Mouse (Mus musculus) kidney, adult 8-10 months (tissue): Measurements from ENCODE around the gene Atp6v1g3.

Experiments
- DNase-seq, 2 experiments: peaks; one replicate each; pipeline ENCODE4 v3.0.0; 2022

The Atp6v1g3 gene

DNA sequence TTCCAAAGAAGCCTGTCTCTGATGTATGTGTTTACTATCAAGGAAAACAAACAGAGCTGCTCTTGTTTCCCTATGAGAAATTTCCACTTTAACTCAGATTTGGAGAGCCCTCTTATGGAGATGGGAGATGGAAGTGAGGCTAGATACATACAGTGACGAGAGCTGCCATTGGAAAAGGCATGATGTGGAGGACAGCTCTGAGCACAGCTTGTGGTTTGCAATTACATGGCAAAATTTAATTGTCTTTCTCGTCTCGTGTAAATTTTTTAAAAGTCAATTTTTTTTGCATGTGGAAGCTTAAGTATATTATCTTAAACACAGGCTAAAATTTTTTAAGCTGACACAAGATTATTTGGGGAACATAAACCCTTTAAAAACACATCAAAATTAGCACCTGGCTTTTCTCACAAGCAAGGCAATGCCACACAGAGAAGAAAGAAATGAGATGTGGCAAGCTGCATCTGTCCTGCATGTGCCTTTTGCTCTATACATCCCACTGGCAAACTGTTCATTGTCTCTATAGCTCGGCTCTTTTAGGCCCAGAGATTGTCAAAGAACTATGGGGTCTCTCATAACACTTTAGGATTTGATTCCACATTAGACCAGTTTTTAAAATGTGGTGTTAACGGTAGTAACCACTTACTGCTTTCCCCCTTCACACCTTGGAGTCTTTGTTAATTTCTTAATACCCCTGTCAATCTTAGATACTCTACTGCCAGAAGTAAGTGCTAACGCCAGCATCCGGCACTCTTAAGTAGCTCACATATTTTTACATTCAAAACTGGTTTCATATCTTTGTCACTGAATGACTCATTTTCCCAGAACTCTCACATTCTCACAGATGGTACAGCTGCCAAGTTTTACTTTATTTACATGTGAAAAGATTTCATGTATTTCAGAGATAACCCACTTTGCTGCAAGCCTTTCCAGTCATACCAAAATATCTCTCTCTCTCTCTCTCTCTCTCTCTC, 16.2 kb downstream of the Atp6v1g3 start:
- no peak for DNase-seq

DNA sequence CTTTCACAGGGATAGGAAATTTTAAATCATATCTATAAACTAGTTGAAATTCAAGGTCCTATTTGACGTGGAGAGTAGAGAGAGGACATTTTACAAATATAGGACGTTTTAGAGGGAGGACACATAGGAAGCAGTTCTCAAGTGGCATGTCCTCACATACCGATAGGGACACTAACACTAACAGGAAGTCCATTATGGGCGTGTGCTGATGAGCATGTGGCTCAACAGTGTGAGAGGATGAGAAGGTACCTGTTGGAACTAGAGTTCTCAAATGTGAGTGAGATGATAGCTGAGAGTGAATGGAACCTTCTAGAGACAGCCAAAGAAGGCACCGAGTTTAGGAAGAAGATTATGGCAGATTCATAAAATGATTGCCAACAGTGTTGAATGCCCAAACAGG, 17.9 kb downstream of the Atp6v1g3 start:
- no peak for DNase-seq

DNA sequence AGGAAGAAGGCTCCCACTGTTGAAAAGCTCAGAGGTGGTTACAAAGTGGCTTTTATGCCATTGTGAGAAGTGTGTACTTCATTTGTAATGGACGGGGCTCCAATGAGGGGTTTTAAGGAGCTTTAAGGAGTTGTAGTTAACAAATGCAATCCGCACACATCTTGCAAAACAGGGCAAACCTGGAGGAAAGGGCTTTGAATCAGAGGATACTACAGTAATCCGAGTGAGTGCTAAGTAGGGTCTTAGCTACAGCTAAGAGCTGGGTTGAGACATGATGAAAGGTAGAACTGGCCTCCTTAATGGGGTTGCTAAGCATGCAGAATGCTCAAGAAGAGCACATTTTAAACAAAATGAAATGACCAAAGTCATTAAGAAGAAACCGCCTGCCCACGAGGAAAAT, 20.9 kb downstream of the Atp6v1g3 start:
- no peak for DNase-seq

DNA sequence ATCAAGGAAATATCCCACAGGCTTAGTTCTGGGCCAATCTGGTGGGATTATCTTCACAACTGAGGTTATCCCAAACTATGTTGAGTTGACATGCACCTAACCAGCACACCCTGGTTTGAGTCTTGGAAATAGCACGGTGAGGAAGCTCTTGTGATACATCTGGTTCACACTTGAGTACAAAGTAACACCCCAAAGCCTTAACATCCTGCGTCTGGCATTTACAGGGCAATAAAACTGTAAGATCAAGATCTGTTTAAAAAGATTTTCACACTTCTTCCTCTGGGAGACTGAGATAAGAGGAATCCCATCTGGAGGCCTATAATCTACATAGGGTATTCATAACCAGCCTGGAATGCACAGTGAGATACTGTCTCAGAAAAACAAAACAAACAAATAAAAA, 24.6 kb downstream of the Atp6v1g3 start:
- no peak for DNase-seq

DNA sequence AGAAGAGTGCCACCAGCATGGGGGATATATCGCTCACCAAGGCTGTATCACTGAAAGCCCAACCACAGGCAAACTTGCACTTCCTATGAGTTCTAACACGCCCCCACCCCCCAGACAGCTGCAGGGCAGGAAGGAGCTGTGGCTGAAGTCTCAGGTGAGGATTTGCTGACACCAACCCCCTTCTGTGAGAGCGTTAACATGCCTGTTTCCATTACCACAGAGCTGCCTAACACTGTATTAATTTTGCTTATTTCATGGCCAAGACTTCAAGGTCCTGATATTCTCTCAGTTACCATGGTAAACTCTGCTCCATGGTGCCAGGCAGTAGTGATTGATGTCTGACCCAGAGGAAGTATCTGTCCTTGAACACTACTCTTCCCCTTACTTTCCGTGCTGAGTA, 26.0 kb downstream of the Atp6v1g3 start:
- DNase-seq = no peak

DNA sequence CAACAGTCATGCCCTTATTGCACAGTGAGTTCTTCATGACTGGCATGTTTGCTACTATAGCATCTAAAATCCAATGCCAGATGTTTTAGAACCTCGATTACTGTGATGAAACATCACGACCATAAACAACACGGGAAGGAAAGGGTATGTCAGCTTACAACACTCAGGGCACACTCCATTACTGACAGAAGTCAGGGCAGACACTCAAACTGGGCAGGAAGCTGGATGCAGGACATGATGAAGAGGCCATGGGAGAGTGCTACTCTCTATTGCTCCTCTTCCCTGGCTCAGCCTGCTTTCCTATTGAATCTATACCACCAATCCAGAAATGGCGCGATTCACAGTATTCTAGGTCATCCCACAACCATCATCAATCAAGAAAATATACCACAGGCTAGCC, 28.4 kb downstream of the Atp6v1g3 start:
- DNase-seq = no peak

DNA sequence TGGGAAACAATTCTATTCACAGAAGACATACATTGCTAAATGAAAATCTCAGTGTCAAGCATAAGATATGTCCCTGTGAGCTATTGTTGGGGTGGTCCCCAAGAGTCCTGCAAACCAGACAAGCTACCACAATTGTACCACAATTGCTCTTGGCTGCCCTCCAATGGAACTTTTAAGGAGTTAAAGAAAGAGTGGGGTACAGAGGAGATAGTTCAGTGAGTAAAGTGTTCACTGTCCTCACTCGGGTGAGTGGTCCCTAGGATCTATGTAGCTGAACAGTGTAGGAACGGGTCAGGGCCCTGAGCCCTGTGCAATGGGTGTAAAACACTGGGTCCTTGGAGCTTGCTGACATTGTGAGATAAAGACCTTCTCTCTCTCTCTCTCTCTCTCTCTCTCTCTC, 29.2 kb downstream of the Atp6v1g3 start:
- DNase-seq = no peak

DNA sequence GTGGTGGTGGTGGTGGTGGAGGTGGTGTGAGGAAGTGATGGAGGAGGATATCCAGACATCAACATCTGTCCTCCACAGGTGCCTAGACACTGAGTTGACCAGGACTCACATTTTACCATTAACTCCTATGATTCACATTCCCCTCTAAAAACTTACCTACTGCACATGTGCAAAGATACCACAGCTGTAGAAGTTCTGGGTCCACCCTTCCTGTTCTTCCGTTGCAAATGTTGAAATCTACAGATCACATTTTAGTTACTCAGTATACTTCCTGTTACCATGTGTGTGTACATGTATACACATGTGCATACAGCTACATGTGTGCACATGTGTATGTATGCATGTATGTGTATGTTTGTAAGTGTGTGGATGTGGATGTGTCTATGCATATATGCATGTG, 29.8 kb downstream of the Atp6v1g3 start:
- no peak for DNase-seq

DNA sequence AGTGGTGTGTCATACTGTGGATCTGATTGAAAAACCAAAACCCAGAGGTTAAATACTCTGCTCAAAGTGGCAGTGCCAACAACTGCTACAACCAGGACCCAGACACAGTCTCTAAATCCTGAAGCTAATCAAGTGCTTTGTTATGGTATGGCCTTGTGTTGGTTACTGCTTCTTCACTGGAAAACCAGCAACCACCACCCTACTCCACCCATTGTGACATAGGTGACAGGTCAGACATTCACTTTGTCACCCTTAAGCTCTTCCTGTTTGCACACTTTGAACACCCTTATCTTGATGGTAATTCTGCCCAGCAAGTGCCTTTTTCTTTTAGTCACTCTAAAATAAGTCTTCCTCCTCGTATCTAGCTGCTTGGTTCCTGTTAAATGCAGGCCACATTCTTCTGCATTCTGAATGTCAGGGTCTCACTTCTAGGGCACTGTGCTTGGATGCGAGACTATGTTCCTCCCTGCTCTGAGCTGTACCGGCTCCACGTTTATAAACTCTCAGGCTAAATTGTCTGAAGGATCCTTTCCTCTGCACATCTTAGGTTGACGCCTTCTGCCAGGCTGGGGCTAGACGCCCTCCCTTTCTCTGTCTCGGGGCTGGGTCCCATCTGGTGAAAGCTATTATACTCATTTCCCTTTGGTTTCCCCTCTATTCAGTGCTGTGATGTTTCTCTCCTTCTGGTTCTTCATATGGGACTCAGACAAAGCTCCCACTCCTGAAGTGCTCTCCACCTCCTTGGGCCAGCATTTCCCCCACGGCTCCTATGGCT, 30.8 kb downstream of the Atp6v1g3 start:
- no peak for DNase-seq

DNA sequence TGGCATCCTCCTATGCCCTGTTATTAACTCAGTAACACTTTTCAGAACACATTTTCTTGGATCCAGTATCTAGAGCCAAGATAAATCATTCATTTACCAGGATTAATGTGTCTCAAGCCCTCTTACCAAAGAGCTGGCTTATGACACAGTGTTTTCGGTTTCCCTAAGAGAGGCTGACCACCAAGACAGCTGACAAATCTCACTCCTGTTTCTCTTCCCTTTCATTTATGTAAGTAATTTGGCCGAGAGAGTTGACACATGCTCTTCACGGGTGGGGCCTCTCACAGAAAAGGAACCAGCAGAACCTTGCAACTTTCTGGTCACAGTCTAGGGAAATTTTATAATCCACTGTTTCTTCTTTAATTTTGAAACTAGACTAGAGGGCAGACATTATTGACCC, 49.1 kb downstream of the Atp6v1g3 start:
- peak; percentile 30 to 34 for DNase-seq

DNA sequence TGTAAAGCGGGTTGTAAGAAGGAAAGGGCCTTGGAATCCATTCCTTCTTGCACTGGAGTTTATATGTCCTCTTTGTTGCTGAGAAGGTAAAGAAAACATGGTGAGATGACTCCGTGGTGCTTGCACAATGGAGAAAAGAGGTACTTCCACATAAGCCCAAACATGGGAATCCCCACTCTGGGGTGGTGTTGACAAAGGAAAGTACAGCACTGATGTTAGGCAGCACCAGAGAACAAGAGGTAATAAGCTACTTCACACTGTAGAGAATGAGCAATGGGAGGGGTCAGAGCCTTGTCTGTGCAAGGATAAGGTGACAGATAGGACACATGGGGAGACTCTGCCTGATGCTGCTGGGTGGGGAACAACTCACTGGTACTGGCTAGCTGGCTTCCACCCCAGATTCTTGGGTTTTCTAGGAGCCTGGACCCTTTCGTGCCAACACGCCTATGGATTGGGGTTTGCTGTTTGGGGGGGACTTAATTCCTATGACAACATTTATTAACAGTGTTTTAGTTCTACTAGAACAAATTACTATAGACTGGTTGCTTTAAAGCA, 49.6 kb downstream of the Atp6v1g3 start:
- DNase-seq = no peak

DNA sequence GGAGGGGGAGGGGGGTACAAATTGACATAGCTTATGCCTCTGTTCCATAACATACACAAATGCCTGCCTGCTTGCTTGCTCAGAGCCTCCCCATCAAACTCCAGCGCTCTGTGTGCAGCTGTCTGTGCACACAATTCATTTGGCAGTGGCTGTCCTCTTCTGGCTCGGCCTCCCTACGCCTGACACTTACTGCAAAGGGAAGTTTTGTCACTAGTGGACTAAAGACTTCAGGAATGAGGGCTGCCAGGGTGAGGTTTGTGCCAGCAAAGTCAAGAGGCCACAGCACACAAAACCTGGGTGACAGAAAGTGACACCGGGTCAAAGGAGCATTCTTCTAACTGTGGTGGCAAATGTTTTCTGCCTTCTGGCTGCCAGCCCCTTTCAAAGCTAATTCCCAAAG, 52.6 kb downstream of the Atp6v1g3 start:
- DNase-seq = peak; percentile 44 to 58

DNA sequence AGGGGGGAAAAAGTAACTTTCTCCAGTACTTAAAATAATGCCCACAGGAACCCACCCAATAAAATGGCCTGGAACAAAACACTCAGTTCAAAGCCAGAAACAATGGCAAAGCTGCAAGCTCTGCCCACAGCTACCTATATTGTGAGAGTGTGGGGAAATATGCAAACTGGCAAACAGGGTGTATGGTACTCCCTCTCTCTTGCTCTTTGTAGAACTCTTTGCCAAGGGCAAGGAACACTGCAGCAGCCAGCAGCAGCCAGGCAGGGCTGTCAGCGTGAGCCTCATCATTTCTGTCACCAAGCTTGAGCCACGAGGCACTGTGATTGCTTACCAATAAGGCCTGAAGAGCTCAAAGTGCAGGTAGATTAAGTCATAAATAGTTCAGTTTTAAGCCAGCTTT, 53.0 kb downstream of the Atp6v1g3 start:
- no peak for DNase-seq

DNA sequence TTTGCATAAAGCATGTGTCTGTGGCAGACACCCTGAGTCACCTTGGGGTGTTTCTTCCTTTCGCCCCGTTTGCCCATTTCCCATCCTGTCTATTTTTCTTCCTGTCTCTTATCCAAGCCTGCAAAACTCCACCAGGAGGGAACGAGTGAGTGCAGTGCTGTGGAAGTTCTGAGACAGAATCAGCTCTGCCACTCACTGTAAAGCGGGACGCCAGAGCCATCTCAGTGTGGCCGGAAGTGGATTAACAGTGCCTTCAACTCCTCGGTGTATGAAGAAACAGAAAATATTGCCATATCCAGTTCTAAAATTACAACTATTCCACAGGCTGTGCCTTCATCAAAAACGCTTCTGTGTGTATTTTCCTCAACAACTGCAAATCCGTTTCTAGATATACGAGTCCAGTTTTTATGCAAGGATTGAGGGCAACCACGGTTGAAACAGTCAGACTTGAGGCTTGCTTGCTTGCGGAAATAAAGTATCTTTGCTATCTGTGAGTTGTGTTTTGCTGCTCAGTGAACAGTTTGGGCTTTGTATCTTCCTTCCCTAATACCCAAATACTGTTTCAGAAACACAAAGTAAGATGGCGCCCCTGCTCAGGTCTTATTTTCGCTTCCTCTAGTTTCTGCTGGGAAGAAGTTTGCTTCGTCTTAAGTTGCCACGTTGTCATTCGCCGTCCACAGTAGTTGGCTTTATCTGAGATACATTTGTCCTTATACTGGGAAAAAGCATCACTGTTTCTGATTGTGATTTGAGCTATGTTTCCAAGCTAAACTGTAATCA, 54.1 kb downstream of the Atp6v1g3 start:
- DNase-seq = no peak

DNA sequence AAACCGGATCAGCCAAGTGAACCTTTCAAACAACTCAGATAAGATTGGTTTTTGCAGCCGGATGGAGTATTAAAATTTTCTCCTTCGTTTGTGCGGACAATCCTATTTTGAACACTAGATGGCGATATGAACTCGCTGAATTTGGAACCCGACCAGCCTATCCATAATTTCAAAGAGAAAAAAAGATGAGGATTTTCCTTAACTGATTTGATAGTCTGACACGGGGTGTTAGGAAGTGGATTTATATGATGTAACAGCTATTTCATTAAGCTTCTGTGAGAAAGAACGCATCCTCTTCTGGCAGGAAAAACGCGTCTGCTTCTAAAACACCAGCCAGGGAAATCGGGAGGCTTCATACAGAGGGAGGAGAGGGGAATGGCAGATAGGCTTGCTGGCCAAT, 54.8 kb downstream of the Atp6v1g3 start:
- DNase-seq = peak in 1 of 2 experiments; percentile 25

DNA sequence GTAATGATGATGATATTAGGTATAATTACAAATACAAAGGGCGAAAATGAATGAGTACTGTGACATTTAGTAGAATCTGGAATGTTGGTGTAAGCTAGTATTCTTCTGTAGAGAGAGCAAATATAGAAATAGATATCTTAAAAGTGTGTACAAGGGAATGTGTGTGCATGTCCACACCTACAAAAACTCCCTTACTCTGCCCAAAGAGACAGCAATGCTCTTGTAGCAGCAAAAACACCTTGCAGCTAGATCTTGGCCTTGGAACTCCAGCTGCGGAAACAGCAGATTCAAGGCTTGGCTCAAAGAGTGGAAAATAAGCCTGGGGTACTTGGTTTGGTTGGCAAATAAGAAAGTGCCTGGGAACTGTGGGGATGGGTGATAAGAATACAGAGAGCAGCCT, 57.0 kb downstream of the Atp6v1g3 start:
- no peak for DNase-seq

DNA sequence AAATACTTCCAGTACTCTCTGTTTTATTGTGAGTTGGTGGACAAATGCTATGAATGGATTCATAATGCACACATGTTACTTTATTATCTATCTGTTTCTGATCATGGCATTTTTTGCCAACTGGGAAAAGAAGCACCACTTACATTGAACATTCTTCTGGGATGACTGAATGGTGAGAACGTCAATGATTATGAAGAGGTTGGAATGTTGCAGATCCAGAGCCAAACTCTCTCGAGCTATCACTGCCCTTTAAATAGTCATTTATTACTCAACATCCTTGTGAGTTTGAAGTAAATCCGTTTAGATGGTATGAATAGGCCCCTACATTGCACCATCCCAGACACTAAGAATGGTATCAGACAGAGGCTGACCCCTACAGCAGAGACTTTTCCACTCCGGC, 58.1 kb downstream of the Atp6v1g3 start:
- DNase-seq = no peak

DNA sequence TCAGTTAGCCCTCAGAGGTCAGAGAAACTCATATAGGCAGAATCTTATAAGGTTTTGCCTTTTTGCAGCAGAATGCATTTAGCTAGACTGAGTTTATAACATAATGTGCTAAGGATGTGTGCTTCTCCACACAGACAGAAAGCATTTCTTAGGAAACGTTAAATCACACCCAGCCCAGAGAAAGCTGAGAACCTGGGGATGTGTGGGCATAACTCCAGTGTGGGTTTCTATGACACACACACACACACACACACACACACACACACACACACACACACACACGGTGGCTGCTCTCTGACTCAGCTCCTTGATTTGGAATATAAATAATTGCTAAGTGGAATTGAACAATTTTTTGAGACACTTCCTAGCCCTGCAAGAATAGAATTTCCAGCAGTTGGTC, 61.2 kb downstream of the Atp6v1g3 start:
- DNase-seq = no peak

DNA sequence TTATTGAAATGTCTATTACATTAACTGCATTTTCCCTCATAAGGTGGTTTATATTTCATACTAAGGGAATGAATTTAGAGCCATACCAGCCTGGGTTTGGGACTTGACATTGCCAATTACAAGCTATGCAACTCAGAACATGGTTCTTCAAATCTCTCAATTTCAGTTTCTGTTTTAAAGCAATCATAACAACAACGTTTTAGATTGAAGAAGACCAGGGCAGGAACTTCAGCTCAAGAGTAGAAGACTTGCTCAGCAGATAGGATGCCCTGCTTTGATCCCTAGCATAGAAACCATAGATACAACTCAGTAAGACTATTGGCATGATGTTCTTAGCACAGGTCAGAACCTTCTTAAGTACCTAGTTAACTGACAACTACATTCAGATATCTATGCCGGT, 63.9 kb downstream of the Atp6v1g3 start:
- no peak for DNase-seq
